Mouse (Mus musculus) urinary bladder, postnatal 25 days (tissue): ENCODE measurements around the gene Mpv17.
A peak's percentile ranks its signal among the peaks of the same experiment; 100 is the strongest.

Experiments used
- DNase-seq: peaks from one replicate; pipeline ENCODE4 v3.0.0; 2022; ENCODE audit warnings: low spot score

Gene Mpv17

DNA sequence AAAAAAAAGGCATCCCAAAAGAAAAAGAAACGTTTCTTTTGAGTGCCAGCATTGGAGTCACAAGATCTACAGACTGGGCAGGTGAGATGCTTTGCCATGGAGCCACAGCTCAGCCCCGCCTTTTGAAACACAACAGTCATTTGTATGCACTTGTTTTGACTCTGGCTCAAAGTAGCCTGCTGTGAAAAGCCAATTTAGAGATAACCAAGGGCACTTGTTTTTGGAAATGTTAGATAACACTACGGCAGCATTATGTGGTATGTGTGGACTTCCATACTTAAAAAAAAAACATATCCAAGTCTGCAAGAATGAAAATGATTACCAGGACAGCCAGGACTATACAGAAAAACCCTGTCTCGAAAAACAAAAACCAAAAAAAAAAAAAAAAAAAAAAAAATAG is 29.6 kb upstream of the Mpv17 start:
- DNase-seq = no peak

DNA sequence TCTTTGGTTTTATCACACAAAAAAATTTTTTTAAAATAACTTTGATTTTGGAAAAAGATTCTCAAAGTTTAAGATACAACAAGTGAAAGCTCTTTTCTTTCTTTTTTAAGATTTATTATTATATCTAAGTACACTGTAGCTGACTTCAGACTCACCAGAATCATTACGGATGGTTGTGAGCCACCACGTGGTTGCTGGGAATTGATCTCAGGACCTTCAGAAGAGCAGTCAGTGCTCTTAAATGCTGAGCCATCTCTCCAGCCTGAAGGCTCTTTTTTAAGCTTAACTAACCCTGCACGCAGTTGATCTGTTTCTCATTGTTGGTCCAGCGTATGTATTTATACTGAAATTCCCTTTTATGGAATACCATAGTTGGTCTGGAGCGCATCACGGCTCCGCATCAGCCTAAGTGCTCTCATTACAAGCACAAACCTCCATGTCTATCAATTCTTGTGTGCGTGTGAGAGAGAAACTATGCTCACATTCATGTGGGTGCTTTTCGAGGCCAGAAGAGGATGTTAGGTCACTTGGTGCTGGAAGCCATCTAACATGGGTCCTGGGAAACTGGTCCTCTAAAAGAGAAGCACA is 27.2 kb upstream of the Mpv17 start:
- DNase-seq = no peak

DNA sequence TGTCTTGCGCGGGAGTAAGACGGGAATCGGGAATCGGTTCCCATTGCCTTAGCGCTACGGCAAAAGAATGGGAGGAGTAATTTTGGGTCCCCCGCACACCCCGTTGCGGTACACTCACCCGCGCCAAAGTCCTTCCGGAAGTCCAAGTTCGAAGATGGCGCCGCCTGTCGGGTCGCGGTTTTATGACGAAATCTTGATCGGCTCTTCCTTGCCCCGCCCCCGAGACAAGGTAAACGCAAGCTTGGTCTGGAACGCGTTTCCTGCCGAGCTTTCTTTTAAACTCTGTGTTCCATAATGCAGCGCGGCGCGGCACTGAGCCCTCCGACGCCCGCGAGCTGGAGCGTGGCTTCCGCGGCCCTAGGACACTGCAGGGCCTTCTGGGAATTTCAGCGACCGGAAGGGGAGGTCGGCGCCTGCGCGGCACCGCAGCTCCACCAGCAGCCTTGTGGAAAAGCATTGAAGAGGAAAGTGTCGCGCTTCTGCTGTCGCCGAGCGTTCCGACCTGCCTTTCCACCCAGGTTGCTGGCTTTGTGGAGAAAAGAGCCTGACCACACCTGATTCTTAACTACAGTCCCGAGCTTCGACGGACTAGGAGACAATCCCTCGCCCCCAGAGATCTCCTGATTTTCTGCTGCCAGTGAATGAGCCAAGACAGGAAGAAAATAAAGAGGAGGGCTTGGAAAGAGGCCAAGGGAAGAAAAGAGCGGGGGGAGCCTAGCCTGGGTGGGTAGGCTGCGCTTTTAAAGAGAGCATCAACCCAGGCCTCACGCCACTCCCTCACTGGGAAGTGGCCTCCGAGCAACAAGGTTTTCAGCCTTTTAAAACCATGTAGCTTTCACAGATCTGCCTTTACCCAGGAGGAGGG is 25.9 kb upstream of the Mpv17 start, which contains the start of the genes Gm29609 and Gtf3c2:
Gene Gm29609, minus strand, starts transcription at position 146 of the 865 bp plus-strand sequence.
Gene Gtf3c2, minus strand, starts transcription at position 379 of the 865 bp plus-strand sequence.
- peak; percentile 95 for DNase-seq

DNA sequence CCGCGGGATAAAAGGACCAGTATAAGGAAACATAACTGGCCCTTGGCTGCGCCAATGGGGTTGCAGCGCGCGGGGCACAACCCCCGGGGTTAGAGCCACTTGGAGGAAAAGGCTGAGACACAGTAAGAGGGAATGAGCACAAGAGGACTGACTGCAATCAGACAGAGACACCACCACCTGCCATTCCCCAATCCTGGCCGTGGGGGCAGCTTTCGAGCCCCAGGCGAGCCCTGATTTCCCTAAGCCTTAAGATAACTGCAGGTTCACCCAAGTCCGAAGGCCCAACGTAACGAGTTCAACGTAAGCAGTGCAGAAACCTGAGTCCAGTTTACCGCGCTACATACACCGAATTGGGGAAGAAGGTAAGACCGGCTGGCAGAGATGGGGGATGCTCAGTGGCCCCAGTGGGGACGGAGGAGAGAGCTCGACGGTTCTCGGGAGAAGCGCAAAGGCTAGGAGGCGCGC is 25.3 kb upstream of the Mpv17 start:
- DNase-seq = no peak

DNA sequence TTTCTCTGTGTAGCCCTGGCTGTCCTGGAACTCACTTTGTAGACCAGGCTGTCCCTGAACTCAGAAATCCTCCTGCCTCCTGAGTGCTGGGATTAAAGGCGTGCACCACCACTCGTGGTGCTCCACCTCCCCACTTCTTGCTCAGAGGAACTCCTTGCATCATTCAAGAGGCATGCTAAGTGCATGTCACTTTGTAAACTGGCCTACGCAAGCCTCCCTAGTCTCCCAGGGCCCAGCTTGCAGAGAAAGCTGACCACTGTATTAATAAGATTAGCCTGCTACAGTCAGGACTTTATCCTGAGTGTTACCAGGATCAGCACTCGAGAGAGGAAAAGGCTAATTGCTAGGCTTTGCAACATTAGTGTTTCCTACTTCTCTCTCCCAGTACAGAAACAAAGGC is 14.6 kb upstream of the Mpv17 start:
- no peak for DNase-seq

DNA sequence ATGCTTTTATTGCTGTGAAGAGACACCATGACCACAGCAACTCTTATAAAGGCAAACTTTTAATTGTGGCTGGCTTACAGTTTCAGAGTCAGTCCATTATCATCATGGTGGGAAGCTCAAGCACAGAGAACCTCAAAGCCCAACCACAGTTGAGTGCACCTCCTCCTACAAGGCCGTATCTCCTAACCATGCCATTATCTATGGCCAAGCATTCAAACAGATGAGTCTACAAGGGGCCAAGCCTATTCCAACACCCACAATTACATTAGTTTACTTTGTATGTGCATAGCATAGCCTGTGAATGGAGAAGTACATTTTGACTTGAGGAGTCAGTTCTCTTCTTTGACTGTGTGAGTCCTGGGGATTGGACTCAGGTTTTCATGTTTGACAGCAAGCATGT is 10.8 kb upstream of the Mpv17 start:
- no peak for DNase-seq

DNA sequence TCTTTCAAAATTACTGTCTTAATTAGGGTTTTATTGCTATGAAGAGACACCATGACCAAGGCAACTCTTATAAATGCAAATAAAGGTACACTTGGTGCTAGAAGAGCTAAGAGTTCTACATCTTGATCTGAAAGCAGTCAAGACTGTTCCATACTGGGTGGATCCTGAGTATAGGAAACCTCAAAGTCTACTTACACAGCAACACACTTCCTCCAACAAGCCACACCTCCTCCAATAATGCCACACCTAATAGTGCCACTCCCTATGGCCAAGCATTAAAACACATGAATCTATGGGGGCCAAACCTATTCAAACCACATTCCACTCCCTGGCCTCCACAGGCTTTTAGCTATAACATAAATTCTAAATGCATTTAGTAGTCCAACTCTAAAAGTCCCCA is 8.4 kb upstream of the Mpv17 start:
- DNase-seq = no peak

DNA sequence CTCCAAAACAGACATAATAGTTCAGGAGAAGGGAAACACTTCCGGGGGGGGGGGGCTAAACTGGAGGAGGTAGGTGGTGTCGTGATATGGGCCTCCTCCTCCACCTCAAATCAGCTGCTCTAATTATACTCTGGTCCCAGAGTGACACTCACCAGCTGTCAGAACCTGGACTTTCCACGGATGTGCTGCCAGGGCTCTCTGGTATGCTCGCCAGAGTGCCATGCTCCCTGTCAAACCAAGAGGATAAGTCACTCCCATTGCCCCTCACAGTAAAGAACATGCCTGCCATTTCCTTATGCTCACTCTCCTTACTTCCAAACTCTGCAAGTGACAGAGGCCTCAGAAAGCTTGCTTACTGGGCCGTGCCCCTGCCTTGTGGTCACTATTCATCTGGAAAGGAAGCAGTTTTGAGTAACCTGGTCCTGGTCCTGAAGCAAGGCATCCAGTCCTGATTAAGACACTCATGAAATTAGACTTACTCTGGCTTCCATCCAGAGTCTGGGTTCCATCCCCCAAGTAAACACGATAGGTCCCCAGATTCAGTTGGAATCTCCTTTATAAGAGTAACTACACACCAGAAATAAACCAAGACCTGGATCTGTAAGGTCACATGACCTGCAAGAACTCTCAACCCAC is 417 bp downstream of the Mpv17 start:
- DNase-seq = no peak

DNA sequence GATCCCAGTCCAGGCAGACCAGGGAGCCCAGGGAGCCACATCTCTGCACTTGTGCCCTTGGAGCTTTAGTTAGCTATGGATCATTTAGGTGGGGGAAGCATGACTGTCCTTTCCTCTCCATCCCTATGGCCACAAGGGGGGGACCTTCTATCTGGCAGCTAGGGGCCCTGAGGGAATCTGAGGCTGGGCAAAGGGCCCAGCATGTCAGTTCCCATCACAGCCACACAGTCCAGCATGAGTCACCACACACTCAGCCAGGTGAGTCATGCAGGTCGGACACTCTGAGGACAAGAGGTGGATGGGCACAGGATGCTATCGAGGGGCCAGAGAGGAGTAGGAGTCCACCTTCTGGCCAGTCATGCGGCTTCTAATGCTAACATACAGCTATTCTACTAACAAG is 2.3 kb downstream of the Mpv17 start:
- DNase-seq = peak; percentile 26

DNA sequence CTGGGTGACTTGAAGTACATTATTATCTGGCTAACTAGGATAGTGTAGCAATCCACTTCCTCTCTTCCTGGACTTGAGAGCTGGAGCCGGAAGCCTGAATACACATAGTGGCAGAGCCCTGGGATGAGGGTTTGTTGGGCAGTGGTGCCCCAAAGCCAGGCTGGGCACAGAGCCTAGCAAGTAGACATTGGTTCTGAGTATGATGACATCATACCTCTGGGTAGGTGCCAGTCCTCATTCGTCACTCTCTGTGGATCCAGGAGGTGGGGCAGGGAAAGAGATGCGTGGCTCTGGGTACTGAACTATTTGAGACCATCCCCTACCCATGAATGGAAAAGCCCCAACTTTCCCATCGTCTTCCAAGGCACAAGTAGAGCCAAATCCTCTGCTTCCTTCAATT is 4.3 kb downstream of the Mpv17 start:
- no peak for DNase-seq

DNA sequence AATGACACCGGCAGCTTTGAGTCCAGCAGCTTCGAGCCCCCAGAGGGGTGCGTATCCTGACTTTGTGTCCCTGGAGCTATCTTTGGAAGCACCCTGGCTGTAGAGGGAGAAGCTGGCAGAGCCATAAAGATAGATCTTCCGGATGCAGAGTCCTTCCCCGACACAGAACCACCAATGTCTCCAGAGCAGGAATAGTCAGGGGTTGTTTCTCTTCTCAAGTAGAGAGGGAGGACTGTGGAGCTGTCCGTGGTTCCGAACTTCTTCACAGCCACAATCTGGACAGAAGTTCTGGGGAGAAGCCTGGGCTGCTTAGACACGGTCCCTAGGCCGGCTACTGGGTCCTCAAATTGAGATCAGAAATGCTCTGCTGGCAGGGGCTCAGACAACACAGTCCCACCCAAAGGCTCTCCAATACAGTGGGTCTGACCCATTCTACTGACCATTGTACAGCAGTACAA is 15.1 kb downstream of the Mpv17 start:
- no peak for DNase-seq

DNA sequence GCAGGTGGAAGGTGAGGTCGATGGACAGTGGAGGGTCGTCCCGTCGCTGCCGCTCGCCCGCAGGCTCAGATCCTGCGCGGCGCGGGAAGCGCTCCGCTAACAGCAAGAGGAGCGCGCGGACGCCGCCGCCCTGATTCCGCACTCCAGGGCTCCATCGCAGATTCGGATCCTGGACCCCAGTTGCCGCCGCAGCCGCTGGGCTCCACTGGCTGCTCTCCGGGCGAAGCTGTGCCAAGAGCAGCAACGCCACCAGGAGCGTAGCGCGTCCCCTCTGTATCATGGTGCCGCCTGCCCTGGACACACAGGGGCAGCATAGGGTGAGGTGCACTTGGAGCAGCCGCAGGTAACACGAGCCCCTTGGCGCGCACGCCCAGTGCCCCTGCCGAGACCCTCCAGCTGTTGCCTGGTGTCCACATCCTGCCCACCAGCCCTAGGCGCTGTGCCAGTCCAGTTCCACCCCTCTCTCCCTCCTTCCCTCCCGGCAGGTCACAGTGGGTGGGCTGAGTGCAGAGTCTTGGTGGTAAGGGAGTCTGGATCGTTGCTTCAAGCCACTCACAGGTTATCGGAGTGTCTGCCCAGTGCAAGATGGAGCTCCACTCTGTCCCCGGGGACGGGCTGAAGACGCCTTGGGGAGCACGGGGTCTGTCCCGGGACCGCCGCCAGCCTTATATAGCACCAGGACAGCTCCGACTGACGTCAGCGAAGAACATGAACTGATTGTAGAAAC is 15.6 kb downstream of the Mpv17 start, which contains the start of gene Ucn:
Gene Ucn, minus strand, starts transcription at position 589 of the 727 bp plus-strand sequence.
- DNase-seq = no peak

DNA sequence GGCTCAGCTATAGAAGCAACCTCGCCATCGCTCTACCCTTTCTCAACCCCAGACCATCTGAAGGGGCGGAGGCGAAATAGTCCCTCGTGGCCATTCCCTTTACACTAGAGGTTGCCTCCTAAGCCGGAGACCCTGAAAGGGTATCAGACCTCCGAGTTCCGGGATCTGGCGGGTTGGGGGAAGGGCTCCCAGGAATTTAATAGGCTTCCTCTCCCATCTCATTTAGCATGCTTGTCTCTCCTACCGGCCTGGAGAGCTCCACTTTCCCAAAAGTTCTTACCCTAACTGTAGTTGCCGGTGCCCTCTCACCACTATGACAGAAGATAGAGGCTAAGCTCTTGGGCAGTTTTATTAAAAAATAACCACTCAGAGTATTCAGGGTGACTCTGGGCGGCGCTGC is 16.4 kb downstream of the Mpv17 start:
- DNase-seq = no peak

DNA sequence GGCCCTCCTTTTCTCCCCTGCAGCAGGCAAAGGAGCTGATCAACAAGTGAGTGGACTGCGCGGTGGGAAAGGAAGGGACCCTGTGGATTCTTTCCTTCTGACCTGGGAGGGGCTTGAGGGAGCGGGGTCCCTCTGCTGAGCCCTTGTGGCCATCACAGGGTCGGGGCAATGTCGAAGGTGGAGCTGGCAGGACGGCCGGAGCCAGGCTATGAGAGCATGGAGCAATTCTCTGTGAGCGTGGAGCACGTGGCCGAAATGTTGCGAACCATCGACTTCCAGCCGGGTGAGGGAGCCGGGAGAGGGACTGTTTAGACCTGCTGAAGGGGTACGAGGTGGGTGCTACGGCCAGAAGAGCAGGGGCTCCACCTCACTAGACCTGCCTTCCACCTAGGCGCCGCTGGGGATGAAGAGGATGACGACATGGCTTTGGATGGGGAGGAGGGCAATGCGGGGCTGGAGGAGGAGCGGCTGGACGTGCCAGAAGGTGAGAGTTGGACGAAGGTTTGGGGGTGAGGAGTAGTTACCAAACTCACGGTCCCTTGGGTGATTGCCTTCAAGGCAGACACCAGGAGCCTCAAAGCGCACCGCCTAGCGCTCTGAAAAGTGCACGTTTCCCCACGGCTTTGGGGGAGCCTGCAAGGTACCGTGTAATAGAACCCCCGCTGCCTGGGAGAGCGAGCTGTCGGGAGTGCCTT is 17.2 kb downstream of the Mpv17 start:
- DNase-seq = no peak

DNA sequence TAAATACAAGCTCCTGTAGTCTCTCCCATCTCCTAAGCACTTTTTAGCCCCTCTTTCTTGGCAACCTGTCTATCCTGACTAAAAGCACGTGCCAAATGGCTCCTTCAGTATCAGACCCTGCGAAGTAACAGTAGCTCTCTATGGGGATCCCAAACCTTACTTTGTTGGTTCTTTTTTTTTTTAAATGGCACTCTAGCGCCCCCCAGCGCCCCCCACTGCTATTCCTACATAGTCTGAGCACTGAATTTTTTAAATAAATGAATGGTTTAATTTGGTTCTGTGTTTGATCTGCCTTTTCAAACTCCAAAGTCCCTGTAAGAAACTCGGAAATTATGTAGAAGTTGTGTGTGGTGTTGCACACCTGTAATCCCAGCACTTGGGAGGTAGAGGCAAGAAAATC is 28.0 kb downstream of the Mpv17 start:
- no peak for DNase-seq

DNA sequence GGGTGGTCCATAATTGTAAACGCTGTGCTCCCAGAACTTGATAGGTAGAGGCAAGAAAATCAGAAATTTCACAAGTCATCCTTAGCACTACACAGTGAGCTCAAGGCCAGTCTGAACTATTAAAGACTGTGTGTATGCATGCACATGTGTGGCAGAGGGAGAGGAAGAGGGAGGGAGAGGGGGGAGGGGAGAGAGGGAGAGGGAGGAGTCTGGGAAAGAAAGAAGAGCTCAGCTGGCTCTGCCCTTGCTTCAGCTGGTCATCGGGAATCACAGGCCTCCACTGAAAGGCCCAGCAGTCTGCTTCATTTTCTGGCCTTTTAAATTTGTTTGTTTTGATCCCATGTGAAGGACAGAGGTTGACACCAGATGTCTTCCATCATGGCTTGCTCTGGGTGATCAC is 30.6 kb downstream of the Mpv17 start:
- no peak for DNase-seq

DNA sequence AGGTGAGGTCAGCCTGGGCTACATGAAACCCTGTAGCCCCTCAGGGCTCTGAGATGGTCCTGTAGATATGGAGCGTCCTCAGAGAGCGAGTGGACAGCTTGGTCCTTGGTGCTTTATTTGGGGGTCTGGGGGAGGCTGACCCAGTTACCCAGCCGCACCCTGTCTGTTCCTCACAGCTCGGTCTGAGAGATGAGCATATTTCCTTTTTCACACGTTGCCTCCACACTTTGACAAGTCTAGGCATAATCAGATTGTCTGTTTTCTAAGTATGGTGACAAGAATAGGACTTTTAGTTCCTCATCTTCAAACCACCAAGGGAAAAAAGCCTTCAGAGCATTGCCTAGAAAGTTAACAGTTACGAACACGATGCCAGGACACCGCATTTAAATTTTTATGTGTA is 32.9 kb downstream of the Mpv17 start:
- DNase-seq = no peak

DNA sequence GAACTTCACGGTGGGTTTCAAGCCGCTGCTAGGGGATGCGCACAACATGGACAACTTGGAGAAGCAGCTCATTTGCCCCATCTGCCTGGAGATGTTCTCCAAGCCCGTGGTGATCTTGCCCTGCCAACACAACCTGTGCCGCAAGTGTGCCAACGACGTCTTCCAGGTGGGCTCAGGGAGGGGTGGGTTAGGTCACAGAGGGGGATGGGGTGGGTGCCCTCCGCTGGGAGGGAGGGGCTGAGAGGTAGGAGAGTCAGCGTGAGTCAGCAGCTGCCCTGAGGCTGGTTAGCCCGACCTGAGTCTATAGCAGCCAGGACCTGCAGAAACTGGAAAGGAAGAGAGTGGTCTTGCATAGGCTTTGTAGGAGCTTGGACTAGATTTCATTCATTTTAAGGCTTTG is 37.1 kb downstream of the Mpv17 start:
- DNase-seq = no peak

DNA sequence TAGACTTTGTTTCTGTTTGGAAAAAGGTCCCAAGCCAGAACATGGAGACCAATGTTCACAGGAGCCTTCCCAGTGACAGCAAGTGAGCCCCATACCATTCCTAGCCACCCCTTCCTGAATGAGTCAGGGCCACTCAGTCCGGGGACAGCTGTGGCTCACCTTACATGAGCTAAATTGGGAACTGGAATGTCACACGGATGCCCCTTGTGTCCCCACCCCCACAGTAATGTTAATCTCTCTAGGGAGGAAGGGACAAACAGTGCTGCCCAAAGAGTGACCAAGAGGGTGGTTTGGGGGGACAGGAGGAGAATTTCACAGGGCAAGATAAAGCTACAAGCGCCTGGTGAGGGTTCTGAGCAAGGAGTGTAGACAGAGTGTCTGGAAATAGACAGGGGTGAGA is 37.7 kb downstream of the Mpv17 start, which contains the start of gene Trim54:
Gene Trim54, plus strand, starts transcription at position 359 of the 400 bp plus-strand sequence.
- no peak for DNase-seq

DNA sequence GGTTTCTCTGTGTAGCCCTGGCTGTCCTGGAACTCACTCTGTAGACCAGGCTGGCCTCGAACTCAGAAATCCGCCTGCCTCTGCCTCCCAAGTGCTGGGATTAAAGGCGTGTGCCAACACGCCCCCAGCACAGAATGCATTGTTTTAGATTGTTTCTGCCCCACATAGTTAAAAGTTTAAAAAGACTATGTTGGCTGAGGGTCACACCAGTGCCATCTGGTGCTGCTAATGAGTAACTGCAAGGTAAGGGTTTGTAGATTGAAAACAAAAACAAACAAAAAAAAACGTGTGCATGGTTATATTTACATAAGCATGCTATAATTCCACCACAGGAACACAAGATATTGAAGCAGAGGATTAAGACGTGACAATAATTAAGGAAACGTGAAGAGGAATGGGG is 43.3 kb downstream of the Mpv17 start:
- DNase-seq = no peak

DNA sequence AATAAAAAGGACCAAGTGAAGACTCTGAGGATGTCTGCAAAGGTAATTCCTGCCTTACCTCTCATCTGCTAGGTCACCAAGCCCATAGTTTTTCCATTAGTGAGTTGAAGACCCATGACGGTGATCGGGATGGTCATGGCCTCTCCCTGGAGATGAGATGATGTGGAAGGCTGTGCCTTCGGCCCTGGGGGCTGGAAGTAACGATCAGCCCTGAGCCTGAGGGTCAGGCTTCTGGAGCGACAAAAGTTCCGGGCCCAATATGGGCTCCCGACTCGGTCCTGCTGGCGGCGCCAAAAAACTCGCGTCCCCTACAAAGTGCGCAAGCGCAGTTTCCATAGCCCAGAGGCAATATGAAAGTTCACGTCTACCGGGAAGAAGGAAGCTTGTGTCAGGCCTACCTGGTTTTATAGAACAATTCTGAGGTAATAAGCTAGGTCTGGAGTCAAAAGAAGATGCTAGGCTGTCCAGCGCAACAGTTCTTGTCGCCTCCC is 46.0 kb downstream of the Mpv17 start, which contains the start of gene Slc30a3:
Gene Slc30a3, minus strand, starts transcription at position 238 of the 491 bp plus-strand sequence.
- DNase-seq = no peak
